Mouse (Mus musculus): Measurements from ENCODE around the gene Cacnb1.

Gene Cacnb1

DNA sequence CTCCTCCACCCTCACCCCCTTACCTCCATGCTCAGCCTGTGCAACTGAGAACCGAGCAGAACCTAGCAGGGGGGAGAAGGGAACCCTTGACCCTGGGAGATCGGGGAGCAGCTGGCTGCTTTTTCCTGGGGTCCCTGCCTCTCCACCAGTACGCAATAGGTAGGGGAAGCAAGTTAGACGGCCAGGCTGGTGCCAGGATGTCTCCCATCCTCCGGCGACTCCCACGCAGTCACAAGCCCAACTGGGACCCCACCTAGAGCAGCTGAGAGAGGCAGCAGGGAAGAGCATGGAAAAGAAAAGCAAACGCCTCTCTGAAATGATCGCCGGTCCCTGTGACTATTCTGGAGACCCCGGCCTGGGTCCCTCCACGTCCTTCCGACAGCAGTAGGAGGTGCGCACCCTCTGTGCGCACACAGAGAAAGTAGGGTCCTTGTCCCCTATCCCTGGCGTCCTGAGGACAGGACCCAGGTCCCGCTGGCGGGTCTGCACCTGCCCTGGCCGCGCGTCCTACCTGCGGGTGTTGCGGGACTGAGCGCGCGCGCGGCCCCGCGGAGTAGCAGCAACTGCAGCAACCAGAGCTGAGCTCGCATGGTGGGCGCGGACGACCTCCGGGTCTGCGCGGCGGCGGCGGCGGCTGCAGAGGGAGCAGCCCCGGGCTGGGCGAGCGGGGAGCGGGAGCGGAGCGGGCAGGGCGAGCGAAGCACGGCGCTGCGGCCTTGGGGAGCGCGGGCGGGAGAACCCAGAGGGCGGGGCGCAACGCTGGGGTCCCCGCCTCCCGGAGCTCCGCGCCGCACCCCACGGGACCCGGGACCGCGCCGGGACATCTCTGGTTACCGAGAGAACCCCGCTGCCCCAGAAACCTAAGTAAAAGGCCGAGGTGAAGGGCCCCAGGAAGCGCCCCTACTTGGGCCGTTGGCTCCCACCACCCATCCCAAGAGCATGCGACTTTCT, 36.8 kb downstream of the Cacnb1 start, which contains the start of gene Plxdc1:
TSS of gene Plxdc1 (minus strand) at position 718 of the 951 bp plus-strand sequence.
- peak; percentile 65 for DNase-seq

DNA sequence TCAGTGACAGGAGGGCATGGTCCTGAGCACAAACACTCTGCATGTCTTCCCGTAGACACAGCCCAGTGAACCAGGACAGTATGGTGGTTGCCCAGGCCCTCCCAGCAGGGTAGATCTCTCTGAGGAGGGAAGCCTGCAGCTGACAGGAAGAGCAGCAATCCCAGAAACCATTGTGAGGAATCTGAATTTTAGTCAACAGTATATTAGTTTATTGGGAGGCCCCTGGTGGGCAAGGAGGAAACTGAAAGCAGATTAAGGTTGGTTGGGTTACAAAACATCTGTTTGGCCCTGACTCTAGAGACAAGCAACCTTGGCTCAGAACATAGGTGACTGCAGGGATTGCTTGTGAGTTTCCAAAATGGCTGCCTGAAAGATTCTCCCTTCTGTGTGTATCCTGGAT, 38.9 kb downstream of the Cacnb1 start:
- no peak for DNase-seq

DNA sequence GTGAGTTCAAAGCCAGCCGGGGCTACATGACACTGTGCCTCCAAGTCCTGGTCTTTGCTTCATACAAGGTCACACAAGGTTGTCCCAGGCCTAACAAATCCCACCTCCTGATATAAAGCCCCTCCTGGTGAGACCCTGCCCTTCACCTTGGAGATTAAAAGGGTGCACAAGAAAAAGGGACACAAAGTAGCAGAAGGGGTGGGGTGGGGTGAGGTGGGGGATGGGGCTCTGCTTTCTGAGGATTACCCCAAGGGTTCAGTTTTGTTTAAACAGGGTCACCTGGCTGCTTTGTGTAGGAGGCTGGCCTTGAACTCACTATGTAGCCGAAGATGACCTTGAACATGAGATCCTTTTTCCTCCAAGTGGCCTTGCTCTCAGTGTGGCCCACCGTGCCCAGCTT, 39.3 kb downstream of the Cacnb1 start:
- DNase-seq, result no peak

DNA sequence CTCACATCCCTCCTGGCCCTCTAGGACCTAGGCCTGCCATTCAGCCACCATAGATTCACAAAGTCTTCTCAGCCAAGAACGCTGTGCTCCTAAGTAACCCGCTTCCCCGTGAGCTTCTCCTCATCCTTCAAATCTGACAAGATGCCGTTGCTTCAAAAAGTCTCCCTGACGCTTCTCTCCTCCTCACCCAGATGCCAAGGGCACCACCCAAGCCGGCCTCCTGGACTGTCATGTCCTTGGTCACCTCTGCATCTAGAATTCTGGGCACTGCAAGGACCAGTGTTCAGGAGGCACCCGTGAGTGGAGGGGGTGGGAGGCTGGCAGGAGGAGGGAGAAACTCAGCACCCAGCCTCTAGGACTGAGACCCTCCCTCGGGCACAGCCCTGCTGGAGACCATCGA, 40.1 kb downstream of the Cacnb1 start:
- no peak for DNase-seq

DNA sequence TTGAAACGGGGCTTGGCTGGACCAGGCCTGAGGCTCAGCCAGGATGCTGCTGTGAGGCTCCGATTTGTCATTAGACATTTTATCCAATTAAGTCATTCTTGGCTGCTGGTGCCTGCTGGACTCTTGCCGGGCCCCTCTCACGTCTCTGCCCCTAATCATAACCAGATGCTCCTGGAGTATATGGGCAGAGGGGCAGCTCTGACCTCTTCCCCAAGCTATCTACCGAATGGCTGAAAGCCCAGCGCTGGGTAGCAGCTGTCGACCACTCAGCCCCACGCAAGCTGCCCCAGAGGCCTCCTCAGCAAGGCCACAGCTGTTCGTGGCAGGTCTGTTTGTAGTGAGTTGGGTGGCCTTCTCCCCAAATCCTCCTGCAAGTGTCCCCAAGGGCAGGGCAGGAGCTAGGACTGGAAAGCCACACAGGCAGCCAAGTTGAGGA, 42.3 kb downstream of the Cacnb1 start:
- no peak for DNase-seq

DNA sequence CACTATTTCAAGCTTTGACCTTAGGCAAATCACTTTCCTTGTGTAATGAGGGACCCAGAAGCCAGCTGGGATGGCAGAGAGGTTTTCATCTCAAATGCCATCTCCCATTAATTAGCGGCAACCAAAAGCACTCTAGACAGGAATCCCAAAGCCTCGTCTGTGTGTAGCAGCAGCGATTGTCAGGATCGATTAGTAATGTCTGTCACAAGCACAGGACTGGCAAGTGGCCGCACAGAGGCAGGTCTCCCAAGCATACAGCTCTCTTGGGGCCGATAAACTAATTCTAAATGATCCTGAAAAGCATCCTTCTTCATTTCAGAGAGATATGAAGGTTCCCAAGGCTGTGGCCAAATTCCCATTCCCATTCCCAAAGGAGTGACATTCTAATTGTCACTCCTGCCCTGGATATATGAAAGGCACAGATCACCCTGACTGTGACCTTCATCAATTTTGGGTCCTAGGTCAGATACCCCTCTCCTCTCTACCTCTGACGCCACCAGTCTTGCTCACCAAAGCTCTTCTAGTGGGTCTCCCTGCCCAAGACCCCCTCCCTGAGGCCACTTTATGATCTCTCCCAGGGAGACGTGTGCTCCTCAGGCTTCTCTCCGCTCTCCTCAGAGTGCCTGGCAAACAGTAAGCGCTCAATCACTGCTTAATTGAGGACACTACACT, 42.9 kb downstream of the Cacnb1 start:
- no peak for DNase-seq

DNA sequence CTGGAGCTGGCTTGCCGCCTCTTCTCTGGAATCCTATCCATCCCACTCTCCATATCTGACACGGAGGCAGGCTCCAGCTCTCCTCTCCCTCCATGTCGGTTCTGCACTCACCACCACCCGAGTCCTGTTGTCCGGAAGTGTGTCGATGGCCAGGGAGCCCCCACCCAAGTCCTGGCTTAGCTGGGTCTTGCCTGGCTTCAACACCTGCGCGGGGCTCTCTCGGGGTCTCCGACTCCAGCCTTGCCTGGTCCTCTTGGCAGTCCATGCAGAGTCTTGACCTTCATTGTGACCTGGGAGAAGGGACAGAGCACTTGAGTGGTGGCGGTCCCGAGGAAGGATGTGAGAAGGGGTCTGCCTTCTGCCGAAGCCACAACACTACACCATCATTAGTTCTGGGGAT, 44.4 kb downstream of the Cacnb1 start:
- no peak for DNase-seq

DNA sequence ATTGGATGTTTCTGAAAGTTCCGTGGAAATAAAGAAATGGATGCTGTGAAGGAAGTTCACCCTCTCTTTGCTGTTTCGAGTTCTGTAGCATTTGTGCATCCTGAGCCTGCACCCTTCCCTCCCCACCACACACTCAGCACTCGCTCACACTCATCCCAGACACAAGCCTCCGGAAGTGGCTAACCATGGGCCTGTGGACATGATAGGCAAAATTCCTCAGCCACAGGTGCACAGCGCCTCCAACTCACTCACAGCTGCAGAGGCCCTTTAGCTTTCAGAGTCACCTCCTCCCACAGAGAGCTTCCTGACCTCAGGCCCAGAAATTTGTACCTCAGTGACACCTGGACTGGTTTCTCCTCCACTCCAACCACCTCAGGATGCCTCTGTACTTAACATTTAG, 45.0 kb downstream of the Cacnb1 start:
- DNase-seq, result no peak

DNA sequence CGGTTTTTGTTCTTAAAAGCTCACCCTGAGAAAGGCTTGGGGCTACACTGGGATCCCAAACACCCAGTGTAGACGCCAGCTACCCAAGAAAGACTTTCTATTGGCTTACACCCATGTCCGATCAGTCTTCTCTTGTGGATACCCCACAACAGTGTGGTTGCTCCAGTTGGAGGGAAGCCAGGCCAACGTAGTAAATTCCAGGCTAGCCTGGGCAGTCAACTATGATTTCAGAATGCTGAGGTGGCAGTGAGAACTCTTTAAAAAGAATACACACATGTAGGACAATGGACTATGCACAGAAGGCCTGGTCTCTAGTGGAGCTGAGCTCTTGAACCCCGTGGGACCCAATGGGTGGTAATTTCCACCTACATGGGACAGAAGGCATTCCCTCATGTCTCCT, 48.1 kb downstream of the Cacnb1 start:
- DNase-seq, result no peak

DNA sequence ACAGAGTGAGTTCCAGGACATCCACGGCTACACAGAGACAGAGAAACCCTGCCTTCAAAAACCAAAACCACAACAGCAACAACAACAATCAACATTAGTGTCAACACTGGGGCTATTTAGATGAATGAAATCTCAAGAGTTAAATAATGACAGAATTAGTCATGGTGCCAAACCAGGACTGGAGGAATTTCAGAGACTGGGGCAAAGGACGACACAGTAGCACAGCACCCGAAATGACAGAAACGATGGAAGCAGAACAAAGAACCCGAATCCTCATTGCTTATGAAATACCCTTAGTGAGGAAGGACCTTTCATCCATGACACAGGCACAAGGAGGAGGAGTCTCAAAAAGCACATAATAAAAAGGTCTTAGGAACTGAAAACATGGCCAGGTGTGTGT, 48.7 kb downstream of the Cacnb1 start:
- DNase-seq, result no peak

DNA sequence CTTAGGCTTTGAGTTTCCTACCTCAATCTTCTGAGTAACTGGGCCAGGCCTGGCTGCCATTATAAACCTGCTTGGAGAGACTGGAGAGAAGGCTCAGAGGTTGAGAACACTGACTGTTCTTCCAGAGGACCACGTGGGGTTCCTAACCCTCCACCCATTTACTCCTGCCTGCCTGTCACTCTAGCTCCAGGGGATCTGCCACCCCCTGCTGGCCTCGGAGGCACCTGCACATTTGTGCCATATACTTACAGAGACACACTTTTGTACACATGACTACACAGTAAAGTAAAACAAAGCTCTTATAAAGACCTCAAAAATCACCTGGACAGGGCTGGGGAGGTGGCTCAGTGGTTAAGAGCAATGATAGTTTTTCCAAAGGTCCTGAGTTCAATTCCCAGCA, 50.4 kb downstream of the Cacnb1 start:
- no peak for DNase-seq

DNA sequence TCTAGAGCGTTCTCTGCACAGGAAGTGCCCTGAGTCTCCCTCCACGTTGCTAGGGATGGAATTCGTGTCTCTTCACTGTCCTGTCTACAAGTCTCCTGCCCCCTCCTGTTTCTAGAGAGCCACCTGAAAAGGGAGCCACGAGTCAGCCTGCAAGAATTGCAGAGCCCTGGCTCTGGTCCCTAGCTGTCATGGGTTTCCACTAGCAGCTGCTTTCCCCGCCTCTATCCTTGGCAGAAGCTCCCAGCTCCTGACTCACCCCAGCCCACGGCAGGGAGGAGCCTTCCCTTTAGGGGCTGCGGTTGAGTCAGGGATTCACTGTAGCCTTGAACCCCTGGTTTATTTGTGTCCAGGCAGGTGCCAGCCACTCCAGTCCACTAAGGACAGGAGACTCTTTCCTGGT, 51.6 kb downstream of the Cacnb1 start:
- peak; percentile 90 for DNase-seq

DNA sequence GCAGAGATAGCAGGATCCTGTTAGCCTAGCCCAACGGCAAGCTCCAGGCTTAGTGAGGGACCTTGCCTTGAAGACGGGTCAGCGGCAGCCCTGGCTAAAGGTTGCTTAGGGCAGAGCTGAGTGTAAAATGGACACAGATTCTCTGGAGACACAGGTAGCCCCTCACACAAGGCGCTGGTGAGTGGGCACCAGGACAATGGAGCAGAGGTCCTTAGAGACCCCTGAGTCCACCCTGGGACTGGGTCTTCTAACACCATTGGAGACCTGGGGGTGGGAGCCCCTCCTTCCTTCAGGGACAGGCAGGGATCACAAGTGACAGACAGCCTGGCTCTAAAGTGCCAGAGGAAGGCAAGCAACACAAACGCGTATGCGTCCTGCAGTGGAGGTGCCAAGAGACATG, 52.1 kb downstream of the Cacnb1 start:
- DNase-seq, result no peak

DNA sequence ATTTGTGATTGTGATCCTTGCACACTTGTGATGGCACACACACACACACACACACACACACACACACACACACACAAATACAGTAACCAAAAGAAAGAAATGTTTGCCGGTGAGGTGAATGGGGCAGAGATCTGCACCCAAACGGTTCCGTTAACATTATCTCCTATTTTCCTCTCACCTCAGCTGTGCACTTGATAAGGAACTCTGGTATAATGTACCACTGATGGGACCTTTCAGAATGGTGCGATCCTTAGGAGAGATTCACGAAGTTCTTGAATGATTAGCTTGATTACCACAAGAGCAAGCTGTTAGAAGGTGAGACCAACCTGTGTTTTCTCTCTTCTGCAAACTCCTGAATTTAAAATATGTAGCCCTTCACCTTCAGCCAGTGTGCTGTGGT, 54.4 kb downstream of the Cacnb1 start:
- no peak for DNase-seq

DNA sequence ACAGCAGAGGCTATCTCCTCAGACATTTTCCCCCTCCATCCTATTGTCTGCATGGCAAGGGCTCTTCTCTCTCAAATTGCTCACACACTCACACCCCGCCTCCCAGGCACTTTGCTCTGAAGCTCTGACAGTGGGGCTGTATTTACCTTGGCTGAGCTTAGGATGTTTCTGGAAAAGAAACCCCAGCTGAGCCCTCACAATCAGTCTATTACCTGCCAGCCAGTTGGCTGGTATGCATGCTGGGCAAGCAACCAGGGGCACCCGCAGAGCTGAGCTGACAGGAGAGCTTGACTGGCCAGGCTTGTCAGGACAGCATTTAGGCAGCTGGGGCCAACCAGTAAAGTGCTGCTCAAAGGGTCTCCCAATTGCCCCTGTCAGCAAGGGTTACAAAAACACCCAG, 55.7 kb downstream of the Cacnb1 start:
- no peak for DNase-seq

DNA sequence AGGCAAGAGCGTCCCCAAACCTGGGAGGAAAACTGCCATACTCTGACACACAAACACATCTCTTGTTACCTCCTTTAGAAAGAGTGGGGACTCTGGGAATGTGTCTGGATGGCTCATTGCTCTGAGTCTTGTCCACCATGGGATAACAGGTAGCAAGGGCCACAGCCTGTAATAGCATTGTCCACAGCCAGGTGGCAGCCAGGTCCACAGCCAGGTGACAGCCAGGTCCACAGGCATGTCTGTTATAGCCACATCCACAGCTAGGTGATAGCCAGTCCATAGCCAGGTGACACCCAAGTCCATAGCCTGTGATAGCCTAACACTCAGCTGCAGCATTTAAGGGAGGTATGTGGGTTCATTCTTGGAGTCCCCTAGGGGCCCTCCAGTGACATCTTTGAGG, 61.9 kb downstream of the Cacnb1 start:
- no peak for DNase-seq

DNA sequence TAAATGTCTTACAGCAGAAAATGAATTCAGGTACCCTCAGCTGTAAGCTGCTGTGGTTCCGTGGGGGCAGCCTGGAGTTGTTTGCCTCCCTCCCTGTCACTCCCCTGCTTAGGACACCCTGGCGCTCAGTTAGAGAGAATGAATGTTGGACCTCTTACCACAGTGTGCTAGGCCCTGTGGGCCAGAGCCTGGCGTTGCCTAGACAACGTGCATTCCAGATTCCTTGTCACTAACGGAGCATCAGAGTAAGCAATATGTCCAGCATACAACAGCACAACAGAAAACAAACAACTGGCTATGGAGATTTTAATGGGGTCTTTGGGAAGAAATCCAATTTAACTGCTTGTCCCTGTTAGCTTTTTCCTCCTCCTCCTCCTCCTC, 63.5 kb downstream of the Cacnb1 start:
- DNase-seq, result no peak

DNA sequence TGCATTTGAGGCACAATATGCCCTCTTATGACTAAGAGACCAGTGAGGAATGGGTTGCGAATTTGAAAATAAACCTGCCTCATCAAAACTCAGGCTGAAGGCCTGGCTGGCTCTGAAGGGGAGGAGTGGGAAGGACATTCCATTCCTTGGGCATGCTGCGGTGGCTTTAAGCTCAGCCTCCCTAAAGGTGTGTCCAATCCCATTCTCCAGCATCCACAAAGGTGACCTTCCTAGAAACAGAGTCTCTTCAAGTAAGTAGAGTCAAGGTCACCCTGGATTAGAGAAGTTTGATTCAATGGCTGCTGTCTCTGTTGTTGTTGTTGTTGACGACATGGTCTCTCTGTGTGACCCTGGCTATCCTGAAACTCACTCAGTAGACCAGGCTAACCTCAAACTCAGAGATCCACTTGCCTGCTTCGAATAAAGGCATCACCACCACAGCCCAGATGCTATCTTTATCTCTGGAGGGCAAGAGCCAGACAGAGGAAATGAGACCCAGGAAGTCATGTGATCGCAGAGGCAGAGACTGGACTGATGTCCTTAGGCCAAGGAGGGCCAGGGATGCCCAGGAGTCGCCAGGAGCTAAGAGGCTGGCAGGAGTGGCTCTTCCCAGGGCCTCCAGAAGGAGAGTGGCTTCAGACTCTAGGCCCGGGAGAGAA, 64.1 kb downstream of the Cacnb1 start:
- no peak for DNase-seq

DNA sequence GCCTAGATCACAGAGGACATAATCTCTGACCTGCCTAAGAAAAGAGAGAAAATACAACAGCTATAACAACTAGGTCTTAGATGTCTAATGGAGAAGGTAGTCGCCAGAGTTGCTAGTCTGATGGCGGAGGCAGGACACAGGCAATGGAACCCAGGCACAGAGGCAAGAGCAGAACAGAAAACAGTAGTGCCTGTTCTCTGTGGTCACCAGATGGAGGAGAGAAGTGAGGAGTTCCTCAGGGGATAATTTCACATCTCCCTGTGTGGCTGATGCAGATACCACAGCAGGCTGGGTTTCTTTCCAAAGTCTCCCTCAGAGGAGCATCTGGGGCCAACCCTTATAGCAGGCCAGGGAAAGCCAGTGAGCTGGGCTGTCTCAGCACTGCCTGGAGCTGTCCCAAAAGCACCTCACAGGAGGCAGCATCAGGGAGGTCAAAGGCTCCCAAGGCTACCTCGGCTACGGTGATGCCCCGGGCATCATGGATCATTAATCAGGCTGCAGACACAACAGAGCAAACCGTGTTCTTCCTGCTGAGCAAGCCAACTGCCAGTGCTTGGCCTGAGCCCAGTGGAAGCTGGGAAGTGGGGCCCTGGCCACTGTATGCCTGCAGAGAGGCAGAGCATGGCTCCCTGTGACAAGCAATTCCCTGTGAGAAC, 65.8 kb downstream of the Cacnb1 start:
- DNase-seq, result no peak

DNA sequence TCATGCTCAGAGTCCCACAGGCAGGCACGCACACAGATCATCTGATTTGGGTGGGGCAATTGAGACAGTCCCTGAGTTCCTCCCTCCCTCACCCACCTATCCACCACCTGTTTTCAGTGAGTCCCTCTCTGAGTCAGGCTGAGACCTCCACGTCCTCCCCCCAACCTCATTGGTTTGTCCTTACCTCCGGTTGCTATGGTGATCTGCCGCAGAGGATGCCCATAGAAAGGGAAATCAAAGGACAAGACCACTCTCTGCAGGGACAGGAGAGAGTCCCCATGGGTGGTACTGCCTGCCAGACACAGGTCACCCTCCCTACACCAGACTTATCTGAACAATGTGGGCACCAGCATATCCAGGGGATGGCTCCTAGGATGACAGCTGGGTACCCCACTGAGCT, 66.9 kb downstream of the Cacnb1 start:
- no peak for DNase-seq

DNA sequence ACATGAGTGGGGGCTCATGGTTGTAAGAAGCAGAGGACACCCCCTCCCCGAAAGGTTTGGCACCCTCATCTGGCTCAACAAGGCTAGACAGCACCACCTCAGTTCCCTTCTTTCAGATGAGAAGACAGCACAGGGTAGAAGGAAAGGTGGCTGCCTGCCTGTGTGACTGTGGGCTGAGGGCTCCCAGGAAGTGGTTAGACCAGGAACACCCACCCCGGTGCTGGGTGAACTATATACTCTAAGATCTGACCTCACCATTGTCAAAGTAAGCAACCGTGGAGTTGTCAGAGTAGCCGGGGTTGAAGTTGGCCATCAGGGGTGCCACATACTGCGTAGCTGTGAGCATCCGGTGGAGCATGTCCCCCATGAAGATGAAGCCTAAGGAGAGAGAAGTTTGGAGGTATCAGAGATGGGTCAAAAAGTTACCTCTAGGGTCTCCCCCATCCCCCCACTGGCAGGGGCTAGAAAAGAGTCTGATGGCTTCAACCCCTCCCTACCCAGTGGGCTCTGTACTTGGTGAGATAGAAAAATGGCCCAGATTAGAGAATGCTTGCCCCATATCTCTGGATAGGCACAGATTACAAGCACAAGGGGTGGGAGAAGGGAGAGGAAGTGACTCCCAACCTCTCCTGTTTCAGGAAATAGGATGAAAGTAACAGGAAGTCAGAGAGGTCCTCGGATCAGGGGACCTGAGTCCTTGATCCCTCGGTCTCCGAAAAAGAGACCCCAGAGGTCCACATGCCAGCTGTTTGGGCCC, 67.5 kb downstream of the Cacnb1 start:
- no peak for DNase-seq

DNA sequence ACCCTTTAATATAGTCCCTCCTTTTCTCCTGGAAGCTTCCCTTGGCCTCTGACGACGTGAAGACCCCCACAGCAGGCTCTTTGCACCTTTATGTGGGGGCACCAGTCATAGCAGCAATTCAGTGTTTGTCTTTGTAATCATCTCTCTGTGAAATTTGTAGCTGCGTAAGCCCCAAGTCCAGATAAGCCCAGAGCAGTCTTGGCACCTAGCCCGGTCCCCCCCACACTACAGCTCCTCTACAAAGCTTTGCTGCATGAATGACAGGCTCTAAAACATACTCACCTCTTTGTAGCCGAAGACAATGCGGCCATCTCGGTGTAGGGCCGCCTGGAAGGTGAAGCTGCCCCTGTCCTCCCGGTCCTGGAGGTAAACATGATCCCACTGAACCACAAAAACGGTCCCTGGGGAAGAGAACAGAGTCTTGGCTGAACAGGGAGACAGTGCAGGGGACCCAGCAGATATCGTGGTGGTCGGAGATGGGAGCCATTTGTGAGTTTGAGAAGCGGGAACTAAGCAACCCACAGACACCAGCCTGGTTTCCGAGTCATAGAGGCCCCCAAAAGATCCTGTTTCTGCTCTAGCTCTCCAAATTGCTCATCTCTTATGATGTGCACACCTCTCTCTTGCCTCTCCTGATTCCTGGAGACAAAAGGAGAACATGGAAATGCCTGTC, 68.2 kb downstream of the Cacnb1 start:
- no peak for DNase-seq
